Mouse (Mus musculus): ENCODE results near the gene Dlg2. TPM values are rescaled to one million over a fixed set of nuclear protein-coding genes. Genes with fewer than 3 reads are reported as not detected.

Gene Dlg2
- polyA plus RNA-seq, 1 experiment from 2014 or later: 6.3 TPM

DNA sequence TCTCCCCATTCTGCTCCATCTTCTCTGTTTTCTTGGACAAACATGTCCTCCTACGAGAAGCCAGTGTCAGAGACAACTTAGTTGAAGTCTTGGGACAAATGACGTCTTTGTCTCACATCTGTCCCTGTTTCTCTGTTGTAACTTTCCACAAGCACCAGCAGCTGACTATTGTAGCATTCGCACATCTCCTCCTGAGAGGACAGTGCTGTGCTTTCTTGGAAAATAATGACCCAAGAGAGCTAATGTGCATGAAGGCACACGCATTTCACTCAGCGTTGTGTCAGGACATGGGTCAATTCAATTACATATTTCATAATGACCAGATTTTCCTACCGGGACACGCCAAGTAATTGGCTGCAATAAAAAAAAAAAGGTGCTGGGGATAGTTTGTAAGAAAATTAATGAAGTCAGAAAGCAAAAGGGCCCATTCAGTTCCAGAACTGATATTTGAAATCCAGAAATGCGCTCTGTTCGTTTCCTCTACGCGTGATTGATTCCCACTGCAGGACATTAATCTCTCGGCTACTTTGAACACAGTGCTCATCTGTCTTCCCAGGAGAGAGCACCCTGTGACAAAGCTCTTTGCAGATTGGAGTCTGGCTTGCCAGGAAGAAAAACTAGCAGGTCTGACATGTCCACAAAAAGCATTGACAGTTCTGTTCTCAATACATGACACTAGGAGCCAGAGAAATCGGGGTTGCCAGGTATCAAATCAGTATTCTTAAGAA is 1846.0 kb downstream of the Dlg2 start:
- no peak overlapping the region for H3K4me3 ChIP-seq (ENCODE audit: low read depth, low read length)
- no peak overlapping the region for H3K4me2 ChIP-seq (ENCODE audit: low read length)
- no peak overlapping the region for H3K27ac ChIP-seq (ENCODE audit: low read depth)
- no peaks in the 10 kb centered on the region for H3K4me1 ChIP-seq (replicated peaks; ENCODE audit: control insufficient read depth, insufficient read depth, low read length)
- no peaks in the 10 kb centered on the region for H3K36me3 ChIP-seq (ENCODE audit: control insufficient read depth, insufficient read depth, low read length)
- no peak for DNase-seq (ENCODE audit: low spot score)
- 57% methylated on average over 13 of the region's 13 CpGs for WGBS
- no peaks in the 10 kb centered on the region for H3K27me3 ChIP-seq (replicated peaks; ENCODE audit: control insufficient read depth, insufficient read depth, low read length)
- ATAC-seq (replicated peaks; ENCODE audit: low FRiP score, low TSS enrichment, low read depth): no peak
- no peaks in the 10 kb centered on the region for H3K9me3 ChIP-seq (ENCODE audit: control insufficient read depth, low read length)
- no peak overlapping the region for H3K9ac ChIP-seq (ENCODE audit: low read length)

DNA sequence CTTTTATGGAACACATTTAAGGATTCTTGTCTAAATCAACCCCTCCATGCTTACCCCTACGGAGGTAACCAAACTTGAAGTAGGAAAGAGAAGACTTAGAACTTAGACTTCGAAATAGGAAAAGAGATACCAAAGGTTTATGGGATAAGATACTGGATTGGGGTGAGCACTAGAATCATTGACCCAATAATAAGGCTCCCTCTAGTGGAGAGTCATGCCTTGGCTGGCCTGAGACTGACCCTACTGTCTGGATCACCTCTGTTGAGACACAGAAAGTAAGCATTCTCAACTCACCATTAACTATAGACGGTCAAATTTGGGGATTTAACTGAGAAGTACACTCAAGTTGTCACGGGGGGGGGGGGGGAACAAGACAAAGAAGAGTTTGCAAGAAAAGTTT is 1847.2 kb downstream of the Dlg2 start:
- no peak for ATAC-seq (replicated peaks; ENCODE audit: low FRiP score, low TSS enrichment, low read depth)

DNA sequence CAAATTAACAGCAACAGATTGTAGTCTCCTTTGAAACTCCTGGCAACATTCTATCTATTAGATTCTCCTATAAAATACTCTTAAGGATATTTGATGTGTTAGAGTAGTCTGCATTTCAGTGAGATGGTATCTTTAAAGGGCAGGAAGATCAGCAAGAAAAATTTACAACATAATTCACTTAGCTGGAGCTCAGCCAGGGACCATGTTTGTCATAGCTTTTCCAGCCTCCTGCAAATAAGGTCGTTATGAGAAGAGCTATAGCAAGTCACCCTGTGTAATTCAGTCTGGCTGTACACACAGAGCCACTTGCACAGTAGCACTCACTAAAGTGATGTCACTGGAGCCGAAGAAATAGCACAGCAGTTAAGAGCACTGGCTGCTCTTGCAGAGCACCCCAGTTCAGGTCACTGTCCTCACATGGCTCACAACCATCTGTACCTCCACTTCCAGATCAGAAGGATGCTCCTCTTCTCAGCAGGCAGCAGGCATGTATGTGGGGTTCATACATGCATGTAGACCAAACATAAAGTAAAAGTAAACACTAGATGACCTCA is 1850.9 kb downstream of the Dlg2 start:
- DNase-seq (ENCODE audit: low spot score) (no peak), ATAC-seq (replicated peaks; ENCODE audit: low FRiP score, low TSS enrichment, low read depth) (no peak)
- Histone ChIP-seq H3K27ac (ENCODE audit: low read depth) (no peak overlapping the region), H3K4me1 (replicated peaks; ENCODE audit: control insufficient read depth, insufficient read depth, low read length) (no peaks in the 10 kb centered on the region), H3K36me3 (ENCODE audit: control insufficient read depth, insufficient read depth, low read length) (no peaks in the 10 kb centered on the region), H3K9ac (ENCODE audit: low read length) (no peak overlapping the region), H3K4me3 (ENCODE audit: low read depth, low read length) (no peak overlapping the region), H3K4me2 (ENCODE audit: low read length) (no peak overlapping the region), H3K27me3 (replicated peaks; ENCODE audit: control insufficient read depth, insufficient read depth, low read length) (no peaks in the 10 kb centered on the region), H3K9me3 (ENCODE audit: control insufficient read depth, low read length) (no peaks in the 10 kb centered on the region)
- 34% methylated on average over 2 of the region's 2 CpGs for WGBS

More for the DNA sequence above, 1847.2 kb downstream of the Dlg2 start:
- no peaks in the 10 kb centered on the region for H3K9me3 ChIP-seq (ENCODE audit: control insufficient read depth, low read length)
- no peaks in the 10 kb centered on the region for H3K36me3 ChIP-seq (ENCODE audit: control insufficient read depth, insufficient read depth, low read length)
- no peaks in the 10 kb centered on the region for H3K27me3 ChIP-seq (replicated peaks; ENCODE audit: control insufficient read depth, insufficient read depth, low read length)
- WGBS: 46% methylated on average over 4 of the region's 4 CpGs
- H3K4me2 ChIP-seq (ENCODE audit: low read length): no peak overlapping the region
- H3K27ac ChIP-seq (ENCODE audit: low read depth): no peak overlapping the region
- H3K9ac ChIP-seq (ENCODE audit: low read length): no peak overlapping the region
- DNase-seq (ENCODE audit: low spot score): no peak
- H3K4me1 ChIP-seq (replicated peaks; ENCODE audit: control insufficient read depth, insufficient read depth, low read length): no peaks in the 10 kb centered on the region
- H3K4me3 ChIP-seq (ENCODE audit: low read depth, low read length): no peak overlapping the region

DNA sequence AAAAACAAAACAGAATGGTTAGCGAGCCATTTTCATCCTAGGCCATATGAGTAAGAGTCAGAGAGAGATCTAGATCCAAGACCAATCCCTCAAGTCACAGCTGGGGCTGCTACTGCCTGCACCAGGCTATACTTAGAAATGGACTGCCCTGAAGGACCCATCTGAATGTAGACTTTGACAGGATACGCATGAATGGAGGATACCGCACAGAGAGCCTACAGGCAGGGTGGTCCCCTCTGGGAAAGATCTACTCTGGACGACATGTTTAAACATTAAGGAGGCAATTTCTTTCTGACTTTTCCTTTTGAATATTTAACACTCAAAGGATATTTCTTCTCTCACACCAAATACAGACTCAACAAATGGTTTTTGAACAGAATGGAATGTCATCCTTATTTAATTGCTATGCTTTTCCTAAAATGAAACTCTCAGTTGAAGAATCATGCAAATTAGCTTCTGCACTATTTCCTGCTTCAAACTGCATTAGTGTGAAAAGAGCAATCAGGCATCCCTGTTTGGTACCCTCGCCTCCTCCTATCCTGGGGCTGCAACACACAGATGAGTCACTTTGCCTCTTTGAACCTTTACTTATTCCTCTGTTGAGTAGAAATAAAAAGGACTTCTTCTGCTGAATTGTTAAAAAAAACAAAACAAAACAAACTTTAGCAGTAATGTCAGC is 1856.9 kb downstream of the Dlg2 start:
- no peaks in the 10 kb centered on the region for H3K27me3 ChIP-seq (replicated peaks; ENCODE audit: control insufficient read depth, insufficient read depth, low read length)
- no peak overlapping the region for H3K9ac ChIP-seq (ENCODE audit: low read length)
- no peak for DNase-seq (ENCODE audit: low spot score)
- H3K4me2 ChIP-seq (ENCODE audit: low read length): no peak overlapping the region
- no peaks in the 10 kb centered on the region for H3K9me3 ChIP-seq (ENCODE audit: control insufficient read depth, low read length)
- H3K36me3 ChIP-seq (ENCODE audit: control insufficient read depth, insufficient read depth, low read length): no peaks in the 10 kb centered on the region
- no peak overlapping the region for H3K27ac ChIP-seq (ENCODE audit: low read depth)
- no peak for ATAC-seq (replicated peaks; ENCODE audit: low FRiP score, low TSS enrichment, low read depth)
- no peaks in the 10 kb centered on the region for H3K4me1 ChIP-seq (replicated peaks; ENCODE audit: control insufficient read depth, insufficient read depth, low read length)
- H3K4me3 ChIP-seq (ENCODE audit: low read depth, low read length): no peak overlapping the region
- WGBS: 63% methylated on average over 5 of the region's 5 CpGs

DNA sequence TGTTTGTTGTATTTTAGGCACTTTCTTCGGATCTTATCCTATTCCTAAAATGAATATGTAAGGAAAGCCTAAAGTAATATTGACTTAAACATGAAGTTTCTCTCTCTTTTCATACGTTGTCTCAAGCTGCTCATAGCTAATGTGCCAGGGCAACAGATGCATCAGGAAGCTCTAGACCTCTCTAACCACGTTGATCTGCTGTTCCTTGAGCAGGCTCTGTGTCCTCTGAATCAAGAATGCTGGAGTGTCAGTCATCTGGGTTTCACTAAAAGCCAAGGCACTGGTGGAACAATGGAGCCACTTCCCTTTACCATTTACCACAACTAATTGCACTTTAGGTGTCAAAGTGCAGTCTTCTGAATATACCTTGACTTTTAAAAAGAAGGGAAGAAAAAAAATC is 1880.1 kb downstream of the Dlg2 start:
- Histone ChIP-seq H3K4me1 (replicated peaks; ENCODE audit: control insufficient read depth, insufficient read depth, low read length) (no peaks in the 10 kb centered on the region), H3K27me3 (replicated peaks; ENCODE audit: control insufficient read depth, insufficient read depth, low read length) (no peaks in the 10 kb centered on the region), H3K9ac (ENCODE audit: low read length) (no peak overlapping the region), H3K9me3 (ENCODE audit: control insufficient read depth, low read length) (no peaks in the 10 kb centered on the region), H3K36me3 (ENCODE audit: control insufficient read depth, insufficient read depth, low read length) (no peaks in the 10 kb centered on the region), H3K27ac (ENCODE audit: low read depth) (no peak overlapping the region), H3K4me2 (ENCODE audit: low read length) (no peak overlapping the region), H3K4me3 (ENCODE audit: low read depth, low read length) (no peak overlapping the region)
- no peak for DNase-seq (ENCODE audit: low spot score)
- ATAC-seq (replicated peaks; ENCODE audit: low FRiP score, low TSS enrichment, low read depth): no peak
- WGBS: 52% methylated on average over 3 of the region's 3 CpGs

DNA sequence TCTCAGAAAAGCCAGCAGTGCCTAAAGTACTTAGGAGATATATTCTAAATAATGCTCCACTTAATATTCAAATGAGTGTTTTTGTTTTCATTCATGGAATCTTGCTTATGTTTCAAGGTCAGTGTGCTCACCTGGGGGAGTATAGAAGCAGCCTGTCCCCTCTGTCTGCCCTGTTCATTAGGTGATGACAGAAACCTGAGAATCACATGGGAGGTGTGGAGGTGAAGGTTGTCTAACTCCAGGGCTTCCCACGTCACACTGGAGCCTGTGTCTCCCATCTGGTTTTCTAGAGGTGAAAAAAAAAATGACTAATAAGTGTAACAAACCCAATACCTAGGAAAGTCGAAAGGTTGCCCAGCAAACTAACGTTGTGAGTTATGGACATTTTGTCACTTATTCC is 1886.9 kb downstream of the Dlg2 start:
- WGBS: 82% methylated on average over 3 of the region's 3 CpGs
- DNase-seq (ENCODE audit: low spot score): no peak

DNA sequence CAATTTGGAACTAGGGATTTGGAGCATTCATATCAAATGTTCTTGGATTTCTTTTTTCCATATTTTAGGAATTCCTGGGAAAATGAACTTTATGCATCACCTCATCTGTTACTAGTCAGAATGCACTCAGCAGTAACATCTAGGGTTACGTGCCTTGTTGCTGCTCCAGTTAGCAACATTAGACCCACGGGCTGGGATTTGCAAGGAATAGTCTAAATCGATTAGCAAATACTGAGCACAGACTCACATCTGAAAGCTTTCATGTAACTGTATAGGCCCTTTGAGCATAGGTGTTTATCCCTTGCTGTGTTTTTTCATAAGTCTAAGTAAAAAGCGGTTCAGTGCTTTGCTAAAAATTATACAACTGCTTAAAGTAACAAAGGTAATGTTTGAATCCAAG is 1887.3 kb downstream of the Dlg2 start:
- H3K36me3 ChIP-seq (ENCODE audit: control insufficient read depth, insufficient read depth, low read length): no peaks in the 10 kb centered on the region

More for the DNA sequence above, 1886.9 kb downstream of the Dlg2 start:
- Histone ChIP-seq H3K9ac (ENCODE audit: low read length) (no peak overlapping the region), H3K27ac (ENCODE audit: low read depth) (no peak overlapping the region), H3K27me3 (replicated peaks; ENCODE audit: control insufficient read depth, insufficient read depth, low read length) (no peaks in the 10 kb centered on the region), H3K4me2 (ENCODE audit: low read length) (no peak overlapping the region), H3K9me3 (ENCODE audit: control insufficient read depth, low read length) (no peaks in the 10 kb centered on the region), H3K36me3 (ENCODE audit: control insufficient read depth, insufficient read depth, low read length) (no peaks in the 10 kb centered on the region), H3K4me3 (ENCODE audit: low read depth, low read length) (no peak overlapping the region), H3K4me1 (replicated peaks; ENCODE audit: control insufficient read depth, insufficient read depth, low read length) (no peaks in the 10 kb centered on the region)
- ATAC-seq (replicated peaks; ENCODE audit: low FRiP score, low TSS enrichment, low read depth): no peak

DNA sequence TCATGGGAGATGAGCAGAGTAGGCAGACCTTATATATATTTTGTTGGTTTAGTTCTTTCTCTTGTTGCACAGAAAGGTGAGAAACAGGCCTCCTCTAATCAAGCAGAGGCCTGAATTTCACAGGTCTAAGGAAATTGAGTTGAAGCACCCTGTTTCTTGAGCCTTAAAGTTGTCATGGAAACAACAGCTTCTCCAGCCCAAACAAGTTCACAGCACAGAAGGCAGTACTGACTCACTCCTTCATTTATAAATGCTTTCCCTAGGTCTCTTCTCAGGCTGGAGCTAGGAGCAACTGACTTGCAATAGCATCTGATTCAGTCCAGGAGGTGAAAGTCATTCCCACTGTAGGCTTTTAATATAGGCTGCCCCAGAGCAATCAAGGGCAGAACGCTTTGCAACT is 1890.6 kb downstream of the Dlg2 start:
- no peak overlapping the region for H3K4me3 ChIP-seq (ENCODE audit: low read depth, low read length)
- H3K9ac ChIP-seq (ENCODE audit: low read length): no peak overlapping the region
- no peak overlapping the region for H3K27ac ChIP-seq (ENCODE audit: low read depth)
- WGBS: 86% methylated on average over 1 of the region's 1 CpGs
- H3K36me3 ChIP-seq (ENCODE audit: control insufficient read depth, insufficient read depth, low read length): no peaks in the 10 kb centered on the region
- DNase-seq (ENCODE audit: low spot score) (no peak), ATAC-seq (replicated peaks; ENCODE audit: low FRiP score, low TSS enrichment, low read depth) (no peak)
- no peaks in the 10 kb centered on the region for H3K9me3 ChIP-seq (ENCODE audit: control insufficient read depth, low read length)
- no peaks in the 10 kb centered on the region for H3K4me1 ChIP-seq (replicated peaks; ENCODE audit: control insufficient read depth, insufficient read depth, low read length)
- no peak overlapping the region for H3K4me2 ChIP-seq (ENCODE audit: low read length)
- H3K27me3 ChIP-seq (replicated peaks; ENCODE audit: control insufficient read depth, insufficient read depth, low read length): no peaks in the 10 kb centered on the region

More for the DNA sequence above, 1887.3 kb downstream of the Dlg2 start:
- no peaks in the 10 kb centered on the region for H3K9me3 ChIP-seq (ENCODE audit: control insufficient read depth, low read length)
- no peaks in the 10 kb centered on the region for H3K27me3 ChIP-seq (replicated peaks; ENCODE audit: control insufficient read depth, insufficient read depth, low read length)
- 85% methylated on average over 4 of the region's 4 CpGs for WGBS
- no peak overlapping the region for H3K27ac ChIP-seq (ENCODE audit: low read depth)
- H3K4me3 ChIP-seq (ENCODE audit: low read depth, low read length): no peak overlapping the region
- no peak overlapping the region for H3K9ac ChIP-seq (ENCODE audit: low read length)
- ATAC-seq (replicated peaks; ENCODE audit: low FRiP score, low TSS enrichment, low read depth): no peak
- no peak overlapping the region for H3K4me2 ChIP-seq (ENCODE audit: low read length)
- no peak for DNase-seq (ENCODE audit: low spot score)
- no peaks in the 10 kb centered on the region for H3K4me1 ChIP-seq (replicated peaks; ENCODE audit: control insufficient read depth, insufficient read depth, low read length)

All from intestine, embryonic 14.5 days (tissue).